8 mouse cellular contexts compared by ENCODE assay signal in the genomic region with DNA sequence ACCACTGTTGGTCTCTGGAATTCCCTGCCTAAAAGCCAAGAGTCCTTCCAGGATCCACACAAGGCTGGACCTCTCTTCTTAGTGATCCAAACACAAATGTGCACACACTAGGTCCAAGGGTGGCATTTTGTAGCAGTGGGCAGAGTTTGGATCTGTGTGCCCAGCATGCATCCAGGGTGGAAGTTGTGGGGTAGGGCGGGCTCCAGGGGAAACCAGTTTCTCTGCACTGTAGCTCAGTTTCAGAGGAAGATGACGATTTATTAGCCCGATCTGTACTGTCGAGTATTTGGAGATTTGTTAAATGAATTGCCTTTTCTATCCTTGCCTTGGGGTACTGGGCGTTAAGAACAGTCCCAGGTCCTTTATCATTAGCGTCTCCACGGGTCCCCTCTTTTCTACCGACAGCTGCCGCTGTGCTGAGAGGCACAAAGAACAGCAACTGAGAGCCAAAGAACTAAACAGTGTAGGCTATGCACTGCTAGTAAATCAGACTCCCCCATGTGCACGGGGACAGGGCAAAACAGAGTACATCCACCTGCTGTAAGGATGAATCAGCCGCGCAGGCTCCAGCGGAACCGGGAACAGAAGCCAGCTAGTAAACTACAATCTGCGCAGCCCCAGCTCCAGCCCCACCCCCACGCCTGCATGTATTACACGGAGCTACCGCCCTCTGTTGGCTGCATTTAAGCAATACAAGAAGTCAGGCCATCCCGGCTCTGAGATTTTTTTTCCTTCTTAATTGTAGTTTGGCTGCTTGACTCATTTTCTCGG. TPM values are rescaled to one million over a fixed set of nuclear protein-coding genes. Genes with fewer than 3 reads are reported as not detected.
A peak's percentile ranks its signal among the peaks of the same experiment; 100 is the strongest.
DNase-seq lines count a peak whose midpoint lies in the region; ATAC-seq and TF ChIP-seq lines count a peak whose summit lies in the region.

No protein-coding gene starts in this region.

- 8% methylated on average over 20 of the region's 20 CpGs for WGBS in embryonic facial prominence, embryonic 15.5 days
- 9% methylated on average over 20 of the region's 20 CpGs for WGBS in kidney, embryonic 14.5 days
- 11% methylated on average over 20 of the region's 20 CpGs for WGBS in limb, embryonic 14.5 days
- 6% methylated on average over 20 of the region's 20 CpGs for WGBS in midbrain, postnatal 0 days

- no peak for TF ChIP-seq POLR2A in limb, embryonic 14.5 days (IDR thresholded peaks at IDR 0.05; ENCODE audit: borderline replicate concordance, extremely low read depth, insufficient read depth, insufficient read length)

- H3K4me3 ChIP-seq in embryonic facial prominence, embryonic 15.5 days (replicated peaks) = peak overlapping the region; percentile 34
- peak overlapping the region; percentile 27 for H3K4me3 ChIP-seq in kidney, embryonic 14.5 days (ENCODE audit: low read length)
- H3K4me3 ChIP-seq in limb, embryonic 14.5 days (replicated peaks; ENCODE audit: low read length) = peak overlapping the region; percentile 18
- no peak overlapping the region for H3K4me3 ChIP-seq in midbrain, postnatal 0 days (ENCODE audit: low read depth, low read length)

- H3K27ac ChIP-seq in embryonic facial prominence, embryonic 15.5 days (replicated peaks) = no peak overlapping the region
- no peak overlapping the region for H3K27ac ChIP-seq in kidney, embryonic 14.5 days (ENCODE audit: low read depth, low read length)
- no peak overlapping the region for H3K27ac ChIP-seq in limb, embryonic 14.5 days (replicated peaks; ENCODE audit: low read depth, low read length)
- peak overlapping the region; percentile 38; the same call in 1 of the 2 replicates for H3K27ac ChIP-seq in midbrain, postnatal 0 days (ENCODE audit: low read depth, low read length)

- peak; percentile 62 for DNase-seq in 416B (ENCODE audit: low read depth)
- DNase-seq in adrenal gland, postnatal 4 days (ENCODE audit: low spot score in 2 of 2) = peak; percentile 60 to 69
- DNase-seq in heart, adult 9 months (ENCODE audit: low spot score in 2 of 2) = peak; percentile 74 to 83
- DNase-seq in limb, embryonic 14.5 days (ENCODE audit: low spot score) = peak; percentile 92
- peak; percentile 95 for DNase-seq in midbrain, postnatal 0 days (ENCODE audit: low spot score)
- DNase-seq in spleen, postnatal 36 days (ENCODE audit: low spot score in 2 of 2) = peak; percentile 70 to 75

- no peak for ATAC-seq in embryonic facial prominence, embryonic 15.5 days (ENCODE audit: insufficient number of reproducible peaks, low FRiP score, low TSS enrichment, low read depth)
- ATAC-seq in kidney, embryonic 14.5 days (ENCODE audit: low FRiP score, low TSS enrichment) = peak; percentile 87
- ATAC-seq in limb, embryonic 14.5 days (ENCODE audit: low FRiP score, low read depth) = peak; percentile 72
- peak; percentile 86 for ATAC-seq in midbrain, postnatal 0 days (ENCODE audit: low FRiP score)

- H3K27me3 ChIP-seq in embryonic facial prominence, embryonic 15.5 days = peaks cover 9% of the 10 kb centered on the region; the same call in 1 of the 2 replicates
- no peaks in the 10 kb centered on the region for H3K27me3 ChIP-seq in kidney, embryonic 14.5 days (ENCODE audit: control insufficient read depth, insufficient read depth, low read length)
- H3K27me3 ChIP-seq in limb, embryonic 14.5 days (ENCODE audit: control insufficient read depth, insufficient read depth, low read length) = no peaks in the 10 kb centered on the region
- no peaks in the 10 kb centered on the region for H3K27me3 ChIP-seq in midbrain, postnatal 0 days (ENCODE audit: insufficient read depth, low read length)

- no peaks in the 10 kb centered on the region for H3K9me3 ChIP-seq in embryonic facial prominence, embryonic 15.5 days (replicated peaks)
- no peaks in the 10 kb centered on the region for H3K9me3 ChIP-seq in kidney, embryonic 14.5 days (ENCODE audit: control insufficient read depth, low read length)
- H3K9me3 ChIP-seq in limb, embryonic 14.5 days (ENCODE audit: control insufficient read depth, low read length) = no peaks in the 10 kb centered on the region
- H3K9me3 ChIP-seq in midbrain, postnatal 0 days (ENCODE audit: low read length) = no peaks in the 10 kb centered on the region

- H3K4me2 ChIP-seq in embryonic facial prominence, embryonic 15.5 days (replicated peaks) = peak overlapping the region; percentile 60
- H3K4me2 ChIP-seq in kidney, embryonic 14.5 days (replicated peaks; ENCODE audit: low read depth, low read length) = peak overlapping the region; percentile 41
- H3K4me2 ChIP-seq in limb, embryonic 14.5 days (replicated peaks; ENCODE audit: low read depth, low read length, severe bottlenecking) = peak overlapping the region; percentile 46
- H3K4me2 ChIP-seq in midbrain, postnatal 0 days (ENCODE audit: low read depth, low read length, poor library complexity, severe bottlenecking) = peak overlapping the region; percentile 43

- TF ChIP-seq CTCF in midbrain, postnatal 0 days (IDR thresholded peaks at IDR 0.05) = peak; percentile 95

- no peak overlapping the region for H3K9ac ChIP-seq in embryonic facial prominence, embryonic 15.5 days
- H3K9ac ChIP-seq in kidney, embryonic 14.5 days (ENCODE audit: low read depth, low read length) = peak overlapping the region; percentile 23; the same call in 1 of the 2 replicates
- H3K9ac ChIP-seq in limb, embryonic 14.5 days (ENCODE audit: low read depth, low read length, severe bottlenecking) = no peak overlapping the region
- H3K9ac ChIP-seq in midbrain, postnatal 0 days (replicated peaks; ENCODE audit: low read length, poor library complexity, severe bottlenecking) = no peak overlapping the region

- H3K36me3 ChIP-seq in embryonic facial prominence, embryonic 15.5 days = no peaks in the 10 kb centered on the region
- H3K36me3 ChIP-seq in kidney, embryonic 14.5 days (ENCODE audit: control insufficient read depth, insufficient read depth, low read length) = no peaks in the 10 kb centered on the region
- H3K36me3 ChIP-seq in limb, embryonic 14.5 days (ENCODE audit: control insufficient read depth, insufficient read depth, low read length) = no peaks in the 10 kb centered on the region
- peaks cover 16% of the 10 kb centered on the region for H3K36me3 ChIP-seq in midbrain, postnatal 0 days (ENCODE audit: insufficient read depth, low read length)

- peaks cover 16% of the 10 kb centered on the region for H3K4me1 ChIP-seq in embryonic facial prominence, embryonic 15.5 days
- peaks cover 8% of the 10 kb centered on the region for H3K4me1 ChIP-seq in kidney, embryonic 14.5 days (ENCODE audit: control insufficient read depth, insufficient read depth, low read length)
- H3K4me1 ChIP-seq in limb, embryonic 14.5 days (ENCODE audit: control insufficient read depth, insufficient read depth, low read length) = no peaks in the 10 kb centered on the region; the same call in 1 of the 2 replicates
- H3K4me1 ChIP-seq in midbrain, postnatal 0 days (ENCODE audit: insufficient read depth, low read length) = 0 out of 2 replicates have a peak, but pooled peaks cover 3% of the 10 kb centered on the region

RNA-seq across cellular contexts. Expression of a gene that starts 39.7 kb away (rescaled TPM):
- 10 to 100 TPM; 43.3 to 47.1 TPM for total RNA-seq in adrenal gland, postnatal 4 days (2021)
- 36.6 and 46.1 TPM in 2 replicates for polyA plus RNA-seq in embryonic facial prominence, embryonic 15.5 days (2015; fragmentation: Nextera tagmentation; extraction: Ambion mirVana)
- 13.6 and 19.3 TPM in 2 replicates for polyA plus RNA-seq in kidney, embryonic 14.5 days (2014; fragmentation: Nextera tagmentation; extraction: Ambion mirVana)
- 64.7 and 76.0 TPM in 2 replicates for polyA plus RNA-seq in limb, embryonic 14.5 days (2012; rRNA removed)
- 28.2 and 30.0 TPM in 2 replicates for polyA plus RNA-seq in limb, embryonic 14.5 days (2014; fragmentation: Nextera tagmentation; extraction: Ambion mirVana)
- 105 and 112 TPM in 2 replicates for total RNA-seq in midbrain, postnatal 0 days (2014; rRNA removed)
- 172 and 175 TPM in 2 replicates for polyA plus RNA-seq in midbrain, postnatal 0 days (2015; fragmentation: Nextera tagmentation; extraction: Ambion mirVana)
